Mouse (Mus musculus): ENCODE data around the gene Gapdh. TPM values are rescaled to one million over a fixed set of nuclear protein-coding genes. Genes with fewer than 3 reads are reported as not detected.

Gapdh gene
- total RNA-seq, 2 experiments from 2014 or later, result 2,098 to 2,176 TPM

Small RNAs within 50 kb of the gene (microRNA-seq; reads per million reads assigned to microRNA genes)
- gene Mir3098, result 0.28 to 1.6 reads per million in 2 experiments

Other genes starting within 250 kb of the Gapdh start
- 1,000 to 10,000 TPM; 1,231 to 1,331 TPM for gene Ptms, start 246.4 kb downstream of the Gapdh start, total RNA-seq (2021)
- 100 to 1,000 TPM; 681 to 696 TPM for gene Mlf2, start 235.1 kb downstream of the Gapdh start, total RNA-seq (2021)
- gene Cops7a, start 200.9 kb downstream of the Gapdh start, total RNA-seq (2021), result 100 to 1,000 TPM; 125 to 128 TPM
- gene Pianp, start 169.8 kb downstream of the Gapdh start, total RNA-seq (2021), result 100 to 1,000 TPM; 119 to 120 TPM
- 10 to 100 TPM; 41.9 to 49.2 TPM for gene Zfp384, start 157.3 kb downstream of the Gapdh start, total RNA-seq (2021)
- 10 to 100 TPM; 62.5 to 62.6 TPM for gene Ing4, start 126.7 kb downstream of the Gapdh start, total RNA-seq (2021)
- gene Acrbp, start 116.8 kb downstream of the Gapdh start, total RNA-seq (2021), result 1 to 10 TPM; 6.2 to 8.1 TPM
- 1 to 10 TPM in 1 of 2 experiments, under 1 TPM in 1; 0.94 to 1.6 TPM for gene Lpar5, start 98.5 kb downstream of the Gapdh start, total RNA-seq (2021)
- gene Chd4, start 70.5 kb downstream of the Gapdh start, total RNA-seq (2021), result 100 to 1,000 TPM; 173 to 193 TPM
- 10 to 100 TPM; 29.2 to 30.5 TPM for gene Nop2, start 34.6 kb downstream of the Gapdh start, total RNA-seq (2021)
- gene Iffo1, start 21.2 kb downstream of the Gapdh start, total RNA-seq (2021), result 10 to 100 TPM; 64.7 to 73.2 TPM
- 10 to 100 TPM; 26.8 to 29.8 TPM for gene Ncapd2, start 25.2 kb upstream of the Gapdh start, total RNA-seq (2021)
- 10 to 100 TPM; 67.7 to 74.4 TPM for gene Mrpl51, start 25.3 kb upstream of the Gapdh start, total RNA-seq (2021)
- gene Vamp1, start 49.1 kb upstream of the Gapdh start, total RNA-seq (2021), result 10 to 100 TPM; 49.3 to 62.7 TPM
- 1 to 10 TPM; 2.9 to 3.1 TPM for gene Tapbpl, start 65.4 kb upstream of the Gapdh start, total RNA-seq (2021)
- not detected for gene Cd27, start 70.5 kb upstream of the Gapdh start, total RNA-seq (2021)
- not detected for gene Tuba3a, start 119.6 kb upstream of the Gapdh start, total RNA-seq (2021)
- gene Ltbr, start 147.4 kb upstream of the Gapdh start, total RNA-seq (2021), result 10 to 100 TPM in 1 of 2 experiments, 1 to 10 TPM in 1; 9.8 to 13.3 TPM
- gene Scnn1a, start 154.2 kb upstream of the Gapdh start, total RNA-seq (2021), result 1 to 10 TPM; 2.8 to 4.1 TPM
- 10 to 100 TPM; 12.8 to 15.2 TPM for gene Tnfrsf1a, start 182.9 kb upstream of the Gapdh start, total RNA-seq (2021)
- not detected for gene Plekhg6, start 214.3 kb upstream of the Gapdh start, total RNA-seq (2021)